Mouse (Mus musculus) layer of hippocampus, adult 11-12 months (tissue): ENCODE results near the gene Tepp.

Experiments used
- DNase-seq: peaks from one replicate; pipeline ENCODE4 v3.0.0; 2022; ENCODE audit warnings: low spot score

Tepp gene

DNA sequence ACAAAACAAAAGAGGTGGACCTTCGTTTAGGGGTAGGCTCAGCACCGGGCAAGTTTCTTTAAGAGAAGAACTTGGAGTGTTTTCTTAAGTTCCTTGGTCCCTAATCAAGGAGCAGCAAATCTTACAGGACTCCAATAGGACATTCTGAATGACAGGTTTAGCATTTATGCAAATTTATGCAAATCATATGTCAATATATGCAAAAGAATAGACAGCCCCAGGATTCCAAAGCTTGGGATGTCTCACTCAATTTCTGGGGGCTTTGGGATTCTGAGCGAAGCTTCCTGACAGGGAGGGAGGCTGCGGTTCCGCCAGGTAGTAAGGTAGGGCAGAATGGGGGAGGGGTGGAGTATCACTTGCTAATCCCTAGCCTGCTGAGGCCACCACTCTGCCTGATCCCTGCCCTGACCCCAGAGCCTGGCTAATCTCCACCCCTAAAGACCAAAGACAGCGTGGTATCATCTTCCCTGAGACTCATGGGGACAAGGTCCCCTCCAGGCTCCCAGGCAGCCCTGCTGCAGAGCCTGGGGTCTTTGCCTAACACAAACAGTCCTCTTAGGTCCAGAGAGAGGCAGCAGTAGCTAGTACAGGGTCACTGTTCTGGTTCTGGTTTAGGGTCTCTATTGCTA is at the start of gene Tepp:
TSS of gene Tepp (plus strand) at position 225 of the 629 bp plus-strand sequence.
- DNase-seq, result no peak

DNA sequence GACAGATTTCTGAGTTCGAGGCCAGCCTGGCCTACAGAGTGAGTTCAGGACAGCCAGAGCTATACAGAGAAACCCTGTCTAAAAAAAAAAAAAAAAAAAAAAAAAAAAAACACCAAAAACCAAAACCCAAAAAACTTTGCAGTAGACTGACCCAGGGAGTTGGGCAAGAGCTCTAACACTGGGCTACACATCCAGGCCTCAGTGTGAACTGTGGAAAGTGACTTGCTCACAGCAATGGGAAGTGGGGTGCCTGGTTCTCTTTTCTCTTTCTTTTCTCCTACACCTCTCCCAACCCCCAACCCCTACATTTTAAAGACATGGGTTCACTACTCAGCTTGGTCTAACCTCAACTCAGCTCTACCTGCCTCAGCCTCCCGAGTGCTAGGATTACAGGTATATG is 48.2 kb upstream of the Tepp start:
- DNase-seq, result no peak

DNA sequence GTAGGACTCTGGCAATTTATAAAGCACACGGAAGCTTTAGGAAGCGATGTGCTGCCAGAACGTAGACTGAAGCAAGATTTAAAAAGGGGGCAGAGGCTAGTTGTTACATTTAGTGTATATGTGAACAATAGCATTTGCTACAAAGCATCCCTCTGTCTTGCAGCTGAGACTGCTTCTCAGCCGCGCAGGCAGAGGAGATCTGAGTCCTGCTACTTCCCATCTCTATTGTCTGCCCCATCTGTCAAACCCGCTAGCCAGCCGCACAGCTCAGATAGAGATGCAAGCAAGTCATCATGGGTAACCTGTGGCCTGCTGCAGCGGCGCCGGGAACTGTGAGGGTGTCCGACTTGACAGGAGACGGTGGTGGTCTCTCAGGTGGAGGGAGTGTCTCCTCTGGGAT is 39.9 kb upstream of the Tepp start:
- DNase-seq, result no peak

DNA sequence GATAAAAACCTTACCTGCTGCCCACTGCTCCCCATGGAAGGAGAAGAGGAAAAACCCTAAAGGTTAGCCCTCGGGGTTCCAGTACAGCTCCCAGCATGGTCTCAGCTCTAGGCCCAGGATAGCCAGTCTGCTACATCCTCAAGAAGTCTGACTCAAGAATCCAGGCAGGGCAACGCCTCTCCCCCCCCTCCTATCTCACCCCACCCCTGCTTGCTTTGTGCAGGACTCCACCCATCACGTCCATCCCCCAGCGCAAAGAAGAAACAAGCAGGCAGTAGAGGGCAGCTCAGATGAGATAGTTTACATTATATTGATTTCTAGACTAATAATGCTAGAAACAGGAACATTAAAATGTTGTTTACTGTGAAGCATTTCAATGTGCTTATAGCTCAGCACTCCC is 38.5 kb upstream of the Tepp start:
- DNase-seq, result no peak

GRCm38 (mm10) chr8:95272871-95273270 is 37.5 kb upstream of the Tepp start:
- no peak for DNase-seq

DNA sequence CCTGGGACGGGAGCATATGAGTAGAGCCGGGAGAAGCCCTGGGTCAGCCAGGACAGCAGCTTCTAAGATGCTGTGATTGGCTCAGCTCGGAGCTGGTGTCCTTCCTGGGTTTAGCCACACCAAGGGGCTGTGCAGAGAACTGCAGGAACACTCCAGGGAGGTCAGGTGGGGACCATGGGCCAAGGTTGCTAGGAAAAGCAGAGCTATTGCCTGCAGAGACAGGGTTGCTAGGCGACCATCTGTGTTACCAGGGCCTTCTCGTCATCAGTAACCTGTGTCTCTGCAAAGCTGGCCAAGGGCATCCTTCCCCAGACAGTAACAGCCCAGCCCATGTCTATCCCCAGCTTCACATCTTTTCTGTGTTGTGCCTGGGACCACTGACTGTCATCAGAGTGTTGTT is 28.9 kb upstream of the Tepp start:
- no peak for DNase-seq

DNA sequence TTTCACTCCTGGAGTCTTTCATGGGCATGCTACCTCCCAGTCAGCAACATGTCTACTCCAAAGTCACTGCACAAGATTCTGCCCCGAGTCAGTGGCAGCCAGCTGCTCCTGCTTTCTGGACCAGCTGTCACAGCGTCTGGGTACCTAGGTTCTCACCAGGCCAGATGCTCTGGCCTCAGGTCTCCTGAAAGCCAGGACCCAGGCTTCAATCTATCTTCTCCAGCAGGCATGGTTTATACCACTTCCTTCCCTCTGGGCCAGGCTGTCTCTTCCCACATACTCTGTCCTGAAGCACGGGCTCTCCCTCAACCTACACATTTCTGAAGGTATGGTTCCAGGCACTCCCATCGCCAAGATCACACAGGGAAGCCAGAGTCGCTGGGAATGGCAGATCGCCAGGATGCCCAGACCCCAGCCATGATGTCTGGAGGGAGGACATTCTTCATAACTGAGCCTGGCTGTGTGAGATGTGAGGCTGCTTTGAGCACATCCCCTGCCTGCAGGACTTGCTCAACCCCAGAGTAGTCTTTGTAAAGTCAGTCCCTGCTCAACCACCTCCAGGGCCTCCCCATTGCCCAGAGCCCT is 21.2 kb upstream of the Tepp start:
- no peak for DNase-seq

DNA sequence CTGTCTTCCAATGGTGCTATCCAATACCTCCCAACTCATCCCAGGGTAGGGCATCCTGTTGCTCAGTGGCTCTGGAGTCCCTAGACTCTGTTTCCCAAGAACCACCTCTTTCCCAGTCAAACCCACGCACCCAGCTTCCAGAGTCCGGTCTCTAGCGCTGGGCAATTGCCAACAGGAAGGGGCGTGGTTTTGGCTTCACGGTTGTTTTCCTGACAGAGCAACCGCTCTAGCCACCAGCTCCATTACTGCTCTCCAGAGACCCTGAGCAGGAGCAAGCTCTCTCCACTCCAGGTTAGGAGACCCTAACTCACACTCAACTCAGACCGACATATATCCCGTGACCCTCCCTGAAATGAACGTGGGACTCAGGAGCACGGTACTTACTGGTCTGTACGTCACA is 17.2 kb upstream of the Tepp start:
- DNase-seq, result peak; percentile 45

DNA sequence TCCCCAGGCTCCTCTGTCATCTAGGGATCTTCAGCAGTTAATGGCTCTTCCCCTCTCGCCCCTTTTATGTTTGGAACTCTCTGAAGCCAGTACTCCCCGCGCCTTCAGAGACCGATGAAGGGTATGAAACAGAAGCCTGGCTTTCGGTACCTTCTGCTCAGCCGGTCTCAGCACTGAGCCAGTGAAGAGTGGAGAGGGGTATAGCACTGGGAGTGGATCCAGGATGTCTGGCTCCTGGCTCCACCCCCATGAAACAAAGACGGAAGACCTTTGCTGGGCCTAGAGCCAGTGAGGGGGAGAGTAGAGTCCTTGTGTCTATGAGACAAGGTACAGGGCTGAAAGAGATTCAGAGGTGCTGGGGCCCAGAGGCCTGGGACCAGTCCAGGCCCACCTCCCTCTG is 16.5 kb upstream of the Tepp start:
- no peak for DNase-seq

- no peak for DNase-seq
Measured at GRCm38 (mm10) chr8:95302410-95302809, 8.0 kb upstream of the Tepp start.

DNA sequence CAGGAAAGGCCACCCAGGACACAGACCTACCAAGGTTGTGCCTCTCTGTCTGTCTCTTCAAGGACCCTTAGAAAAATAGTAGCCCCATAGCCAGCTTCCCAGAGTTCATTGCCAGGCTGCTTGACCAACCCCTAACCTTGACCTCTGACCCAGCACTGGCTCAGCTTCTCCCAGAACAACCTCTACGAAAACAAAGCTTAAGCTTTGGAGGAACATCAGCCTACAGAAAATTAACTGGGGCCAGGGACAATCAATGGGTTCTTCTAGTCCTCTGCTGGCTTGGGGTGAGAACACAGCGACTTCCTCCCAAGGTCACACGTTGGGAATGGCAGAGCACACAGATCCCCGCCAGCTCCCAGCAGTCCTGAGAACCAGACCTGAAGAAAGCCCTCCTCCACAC is 4.8 kb upstream of the Tepp start:
- no peak for DNase-seq

DNA sequence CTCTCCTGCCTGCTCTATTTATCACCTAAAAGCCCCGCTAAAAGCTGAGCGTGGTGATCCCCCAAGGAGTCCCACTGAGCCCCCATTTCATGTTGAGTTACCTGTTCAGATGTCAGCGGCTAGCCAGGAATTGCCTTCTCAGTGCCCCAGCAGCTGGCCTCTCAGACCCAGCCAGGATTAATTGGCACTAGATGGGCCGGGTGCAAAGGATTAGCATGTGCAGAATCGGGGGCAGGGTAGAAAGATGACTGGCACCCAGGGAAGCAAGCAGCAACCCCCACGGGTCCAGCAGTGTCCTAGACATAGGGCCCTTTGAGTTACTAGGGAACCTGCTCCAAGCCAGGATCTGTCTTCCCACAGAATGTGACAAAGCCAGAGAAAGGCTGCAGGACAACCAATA is 3.9 kb upstream of the Tepp start, which contains the start of gene Cngb1:
TSS of gene Cngb1 (minus strand) at position 155 of the 400 bp plus-strand sequence.
- no peak for DNase-seq

- no peak for DNase-seq
Measured at GRCm38 (mm10) chr8:95312836-95313235, 2.5 kb downstream of the Tepp start.

DNA sequence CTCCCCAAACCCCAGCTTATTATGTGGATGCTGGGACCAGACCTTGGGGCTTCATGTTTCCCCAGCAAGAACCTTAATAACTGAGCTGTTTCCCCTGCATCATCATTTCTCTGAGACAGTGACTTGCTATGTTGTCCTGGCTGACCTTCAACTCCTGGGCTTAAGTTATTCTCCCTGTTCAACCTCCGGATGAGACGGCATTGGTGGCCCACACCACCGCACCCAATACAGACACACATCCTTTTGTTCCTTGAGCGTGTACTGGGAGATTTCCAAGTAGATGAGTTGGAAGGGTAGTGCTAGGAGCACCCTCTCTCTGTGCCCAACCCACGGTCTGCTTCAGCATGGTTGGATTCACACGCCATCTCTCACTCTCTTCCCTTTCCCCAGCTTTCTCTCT is 3.5 kb downstream of the Tepp start:
- no peak for DNase-seq

GRCm38 (mm10) chr8:95314707-95315106 is 4.3 kb downstream of the Tepp start:
- no peak for DNase-seq

DNA sequence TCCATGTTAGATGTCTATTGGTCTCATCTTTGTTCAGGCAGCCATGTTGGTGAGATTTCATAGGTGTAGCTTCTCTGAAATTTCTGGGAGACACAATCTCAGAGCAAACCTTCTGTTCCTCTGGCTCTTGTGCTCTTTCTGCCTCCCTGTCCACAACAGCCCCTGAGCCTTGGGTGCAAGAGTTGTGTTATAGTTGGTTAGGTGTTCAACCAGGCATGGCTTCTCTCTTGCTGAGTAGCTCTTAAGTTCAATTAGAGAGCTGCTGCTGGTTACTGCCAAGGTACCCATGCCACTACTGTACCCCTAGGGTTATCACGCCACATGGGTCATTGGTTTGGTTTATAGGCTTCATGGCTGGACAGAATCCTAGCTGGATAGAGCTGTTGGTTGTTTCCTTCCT is 5.0 kb downstream of the Tepp start:
- no peak for DNase-seq

- DNase-seq, result no peak
Measured at GRCm38 (mm10) chr8:95320224-95321139, 10.1 kb downstream of the Tepp start.

GRCm38 (mm10) chr8:95323201-95323600 is 12.8 kb downstream of the Tepp start:
- DNase-seq, result no peak

- no peak for DNase-seq
Measured at GRCm38 (mm10) chr8:95324646-95325045, 14.3 kb downstream of the Tepp start.

- no peak for DNase-seq
Measured at GRCm38 (mm10) chr8:95326822-95327221, 16.5 kb downstream of the Tepp start.

DNA sequence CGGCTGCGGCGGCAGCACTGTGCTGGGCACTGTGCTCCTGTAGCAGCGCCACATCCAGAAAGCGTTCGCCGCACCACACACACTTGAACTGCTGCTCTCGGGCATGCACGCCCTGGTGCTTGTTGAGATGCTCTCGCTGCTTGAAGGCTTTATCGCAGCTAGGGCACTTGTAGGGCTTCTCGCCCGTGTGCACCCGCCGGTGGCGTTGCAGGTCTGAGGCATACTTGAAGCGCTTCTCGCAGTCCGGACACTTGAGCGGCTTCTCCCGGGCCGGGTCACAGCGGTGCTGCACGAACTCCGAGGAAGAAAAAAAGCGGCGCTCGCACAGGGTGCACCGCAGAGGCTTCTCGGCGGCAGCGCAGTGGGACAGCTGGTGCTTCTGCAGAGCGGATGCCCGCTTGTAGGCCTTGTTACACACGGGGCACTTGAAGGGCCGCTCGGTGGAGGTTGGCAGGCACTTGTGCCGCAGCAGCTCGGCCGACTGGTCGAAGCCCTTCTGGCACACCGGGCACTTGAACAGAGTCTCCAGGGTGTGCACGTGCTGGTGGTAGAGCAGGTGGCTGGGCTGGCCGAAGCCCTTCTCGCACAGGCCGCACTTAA is 17.6 kb downstream of the Tepp start:
- DNase-seq, result no peak

DNA sequence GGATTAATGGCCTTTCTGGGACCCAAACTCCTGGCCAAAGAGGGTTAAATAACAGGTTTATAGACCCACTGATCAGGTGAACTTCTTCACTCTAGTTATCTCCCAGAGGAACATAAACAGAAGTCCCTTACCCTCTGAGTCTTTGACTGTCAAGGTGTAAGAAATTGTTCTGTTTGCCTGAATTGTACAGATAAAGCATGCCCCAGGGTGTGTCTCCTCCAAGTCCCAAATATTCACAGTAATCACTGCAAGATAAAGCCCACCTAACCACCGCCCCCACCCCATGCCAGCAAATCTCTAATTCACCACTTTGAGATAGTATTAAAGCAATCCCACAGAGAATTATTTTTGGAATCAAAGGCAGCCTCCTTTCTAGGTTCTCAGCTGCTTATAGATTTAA is 20.0 kb downstream of the Tepp start:
- DNase-seq, result no peak
